Mouse (Mus musculus) limb, embryonic 14.5 days (tissue): Measurements from ENCODE around the gene Slc5a5. TPM values are rescaled to one million over a fixed set of nuclear protein-coding genes. Genes with fewer than 3 reads are reported as not detected.

ENCODE experiments used
- ATAC-seq: fragments of 200-750 bp; cut with Nextera tagmentation; 2 replicates; pipeline ENCODE4 v1.8.0; 2017; ENCODE audit warnings: low read depth, moderate number of reproducible peaks, moderate TSS enrichment; ENCODE audit not compliant: low FRiP score
- DNase-seq: peaks from one replicate; pipeline ENCODE4 v3.0.0-alpha.2; 2015; ENCODE audit warnings: low spot score
- H3K27ac ChIP-seq: fragments of 300-500 bp; sonication (generic); replicated peaks from 2 replicates; pipeline ENCODE4 v1.5.1; 2014; ENCODE audit warnings: low read depth, mild to moderate bottlenecking, low read length, moderate library complexity, mixed read lengths
- H3K27me3 ChIP-seq: fragments of 300-500 bp; sonication (generic); 2 replicates; pipeline ENCODE4 v1.6.1; 2014; ENCODE audit warnings: low read length, mixed read lengths; ENCODE audit not compliant: control insufficient read depth, insufficient read depth
- H3K36me3 ChIP-seq: fragments of 300-500 bp; sonication (generic); 2 replicates; pipeline ENCODE4 v1.6.1; 2014; ENCODE audit warnings: mild to moderate bottlenecking, low read length, moderate library complexity, mixed read lengths; ENCODE audit not compliant: control insufficient read depth, insufficient read depth
- H3K4me1 ChIP-seq: fragments of 300-500 bp; sonication (generic); 2 replicates; pipeline ENCODE4 v1.6.1; 2014; ENCODE audit warnings: antibody characterized with exemption, low read length, mixed read lengths; ENCODE audit not compliant: control insufficient read depth, insufficient read depth
- H3K4me2 ChIP-seq: fragments of 300-500 bp; sonication (generic); replicated peaks from 2 replicates; pipeline ENCODE4 v1.6.1; 2014; ENCODE audit warnings: low read depth, mild to moderate bottlenecking, low read length, moderate library complexity; ENCODE audit not compliant: severe bottlenecking
- H3K4me3 ChIP-seq: fragments of 300-500 bp; sonication (generic); replicated peaks from 2 replicates; pipeline ENCODE4 v1.5.1; 2014; ENCODE audit warnings: low read length
- H3K9ac ChIP-seq: fragments of 300-500 bp; sonication (generic); 2 replicates; pipeline ENCODE4 v1.6.1; 2014; ENCODE audit warnings: mild to moderate bottlenecking, low read depth, low read length, moderate library complexity; ENCODE audit not compliant: severe bottlenecking
- H3K9me3 ChIP-seq: fragments of 300-500 bp; sonication (generic); 2 replicates; pipeline ENCODE4 v1.6.1; 2016; ENCODE audit warnings: low read length; ENCODE audit not compliant: control insufficient read depth
- POLR2A ChIP-seq: fragments of 200-500 bp; IDR thresholded peaks from 2 replicates; pipeline ENCODE4 v1.8.0; 2012; ENCODE audit warnings: inconsistent platforms, mild to moderate bottlenecking, moderate library complexity, borderline replicate concordance; ENCODE audit not compliant: insufficient read depth, insufficient read length; ENCODE audit errors: extremely low read depth
- WGBS: fragments of 180-500 bp; shearing (Covaris S2); extraction: QIAGEN DNeasy Blood & Tissue Kit; methylation state at CpG from one replicate; pipeline ENCODE4 v1.1.7; 2014; 5-methylcytosine and 5-hydroxymethylcytosine counted together
- polyA plus RNA-seq, 2 experiments: library from polyadenylated mRNA; depleted of rRNA in 1 of 2; stranded (reverse) in 1 of 2; unstranded in 1 of 2; fragments of >200 nt; fragmentation: Nextera tagmentation in 1 of 2; extraction: Ambion mirVana in 1 of 2; gene quantifications; 2 replicates each; pipeline versions ENCODE4 v1.2.1 to v1.2.3; 2012 to 2014

Gene Slc5a5
- polyA plus RNA-seq, 2 experiments = 0.83 to 1.4 TPM

GRCm38 (mm10) chr8:70849333-70849990 lies 43.1 kb downstream of the Slc5a5 start:
- WGBS = 83% methylated on average over 3 of the region's 3 CpGs
- peaks cover 3% of the 10 kb centered on the region; the same call in 1 of the 2 replicates for H3K4me1 ChIP-seq

GRCm38 (mm10) chr8:70846371-70847154 lies 46.0 kb downstream of the Slc5a5 start:
- no peaks in the 10 kb centered on the region for H3K9me3 ChIP-seq
- H3K9ac ChIP-seq = no peak overlapping the region
- no peaks in the 10 kb centered on the region for H3K27me3 ChIP-seq
- no peak for ATAC-seq
- no peak overlapping the region for H3K4me3 ChIP-seq
- H3K4me2 ChIP-seq = no peak overlapping the region
- TF ChIP-seq POLR2A = no peak
- DNase-seq = no peak
- H3K27ac ChIP-seq = no peak overlapping the region
- 57% methylated on average over 15 of the region's 15 CpGs for WGBS
- no peaks in the 10 kb centered on the region for H3K4me1 ChIP-seq
- no peaks in the 10 kb centered on the region for H3K36me3 ChIP-seq

More at GRCm38 (mm10) chr8:70849333-70849990, 43.1 kb downstream of the Slc5a5 start:
- Histone ChIP-seq H3K27me3 (no peaks in the 10 kb centered on the region), H3K4me2 (no peak overlapping the region), H3K9me3 (no peaks in the 10 kb centered on the region), H3K36me3 (no peaks in the 10 kb centered on the region), H3K27ac (no peak overlapping the region), H3K9ac (no peak overlapping the region), H3K4me3 (no peak overlapping the region)
- TF ChIP-seq POLR2A = no peak
- DNase-seq (no peak), ATAC-seq (no peak)

GRCm38 (mm10) chr8:70845108-70845507 lies 47.4 kb downstream of the Slc5a5 start:
- no peak for TF ChIP-seq POLR2A
- no peak for ATAC-seq
- H3K4me2 ChIP-seq = no peak overlapping the region
- H3K36me3 ChIP-seq = no peaks in the 10 kb centered on the region
- DNase-seq = no peak
- no peak overlapping the region for H3K4me3 ChIP-seq
- H3K9ac ChIP-seq = no peak overlapping the region
- 0 out of 2 replicates have a peak, but pooled peaks cover 3% of the 10 kb centered on the region for H3K4me1 ChIP-seq
- WGBS = 47% methylated on average over 5 of the region's 5 CpGs
- H3K27ac ChIP-seq = no peak overlapping the region
- no peaks in the 10 kb centered on the region for H3K9me3 ChIP-seq
- H3K27me3 ChIP-seq = no peaks in the 10 kb centered on the region

- 0% methylated on average over 6 of the region's 6 CpGs for WGBS
- no peak for ATAC-seq
These were observed 48.0 kb downstream of the Slc5a5 start for GRCm38 (mm10) chr8:70844523-70844922.

GRCm38 (mm10) chr8:70843941-70844340 lies 48.6 kb downstream of the Slc5a5 start:
- Histone ChIP-seq H3K9ac (no peak overlapping the region), H3K9me3 (no peaks in the 10 kb centered on the region), H3K4me1 (0 out of 2 replicates have a peak, but pooled peaks cover 3% of the 10 kb centered on the region), H3K27me3 (no peaks in the 10 kb centered on the region), H3K4me2 (no peak overlapping the region), H3K36me3 (no peaks in the 10 kb centered on the region), H3K4me3 (no peak overlapping the region), H3K27ac (no peak overlapping the region)
- DNase-seq (no peak), ATAC-seq (no peak)
- no peak for TF ChIP-seq POLR2A
- WGBS = 83% methylated on average over 8 of the region's 8 CpGs

More at GRCm38 (mm10) chr8:70844523-70844922, 48.0 kb downstream of the Slc5a5 start:
- Histone ChIP-seq H3K9me3 (no peaks in the 10 kb centered on the region), H3K4me3 (no peak overlapping the region), H3K4me1 (0 out of 2 replicates have a peak, but pooled peaks cover 3% of the 10 kb centered on the region), H3K27me3 (no peaks in the 10 kb centered on the region), H3K27ac (no peak overlapping the region), H3K9ac (no peak overlapping the region), H3K4me2 (no peak overlapping the region), H3K36me3 (no peaks in the 10 kb centered on the region)
- no peak for TF ChIP-seq POLR2A
- DNase-seq = peak; percentile 88
